Mouse (Mus musculus): ENCODE results near the gene Usp16.

Gene Usp16

GRCm38 (mm10) chr16:87454419-87455179 lies at the start of gene Usp16:
Gene Usp16 (plus strand): TSS chr16:87454703.
- peak; percentile 87 for DNase-seq

- DNase-seq = peak; percentile 15
Measured at GRCm38 (mm10) chr16:87405001-87405400, 49.5 kb upstream of the Usp16 start.

GRCm38 (mm10) chr16:87420662-87421061 lies 33.8 kb upstream of the Usp16 start:
- no peak for DNase-seq

- DNase-seq = no peak
Measured at GRCm38 (mm10) chr16:87427516-87427915, 27.0 kb upstream of the Usp16 start.

GRCm38 (mm10) chr16:87432033-87432814 lies 22.3 kb upstream of the Usp16 start, which contains the start of gene Ltn1:
Gene Ltn1 (minus strand): TSS chr16:87432612.
- DNase-seq = peak; percentile 99

- DNase-seq = no peak
Measured at GRCm38 (mm10) chr16:87434266-87434665, 20.2 kb upstream of the Usp16 start.

- DNase-seq = peak; percentile 58
Measured at GRCm38 (mm10) chr16:87434946-87435345, 19.6 kb upstream of the Usp16 start.

GRCm38 (mm10) chr16:87435411-87436205 lies 18.9 kb upstream of the Usp16 start:
- DNase-seq = peak; percentile 27

- DNase-seq = no peak
Measured at GRCm38 (mm10) chr16:87437096-87437495, 17.4 kb upstream of the Usp16 start.

GRCm38 (mm10) chr16:87438697-87439096 lies 15.8 kb upstream of the Usp16 start:
- no peak for DNase-seq

GRCm38 (mm10) chr16:87440184-87440686 lies 14.3 kb upstream of the Usp16 start, which contains the start of gene Rwdd2b:
Gene Rwdd2b (minus strand): TSS chr16:87440573.
- peak; percentile 92 for DNase-seq

GRCm38 (mm10) chr16:87441089-87441488 lies 13.4 kb upstream of the Usp16 start:
- peak; percentile 54 for DNase-seq

- DNase-seq = no peak
Measured at GRCm38 (mm10) chr16:87442291-87442690, 12.2 kb upstream of the Usp16 start.

GRCm38 (mm10) chr16:87443245-87443644 lies 11.3 kb upstream of the Usp16 start:
- DNase-seq = no peak

- no peak for DNase-seq
Measured at GRCm38 (mm10) chr16:87444071-87444470, 10.4 kb upstream of the Usp16 start.

- no peak for DNase-seq
Measured at GRCm38 (mm10) chr16:87445110-87445509, 9.4 kb upstream of the Usp16 start.

GRCm38 (mm10) chr16:87445528-87445927 lies 9.0 kb upstream of the Usp16 start:
- DNase-seq = no peak

GRCm38 (mm10) chr16:87453226-87453625 lies 1.3 kb upstream of the Usp16 start:
- DNase-seq = no peak

GRCm38 (mm10) chr16:87455180-87455611 lies 693 bp downstream of the Usp16 start:
- peak; percentile 30 for DNase-seq

GRCm38 (mm10) chr16:87458752-87459151 lies 4.2 kb downstream of the Usp16 start:
- DNase-seq = no peak

GRCm38 (mm10) chr16:87470579-87470978 lies 16.1 kb downstream of the Usp16 start:
- DNase-seq = no peak

- DNase-seq = no peak
Measured at GRCm38 (mm10) chr16:87484367-87484766, 29.9 kb downstream of the Usp16 start.

GRCm38 (mm10) chr16:87486739-87487138 lies 32.2 kb downstream of the Usp16 start:
- no peak for DNase-seq
